Mouse (Mus musculus) forebrain, embryonic 11.5 days (tissue): ENCODE measurements at regions not wholly inside any gene's neighbourhood (a gene's known extent, or its start where the extent isn't known, plus 50 kb on each side); places are given as distances from the start of the nearest gene placed in this dataset.

ENCODE experiments used
- ATAC-seq: fragments of 200-750 bp; cut with Nextera tagmentation; replicated peaks from 2 replicates; pipeline ENCODE4 v1.8.0; 2017; ENCODE audit warnings: moderate TSS enrichment; ENCODE audit not compliant: low FRiP score
- DNase-seq: peaks from one replicate; pipeline ENCODE4 v3.0.0-alpha.2; 2017; ENCODE audit warnings: low spot score
- H3K27ac ChIP-seq: fragments of 300-500 bp; sonication (generic); 2 replicates; pipeline ENCODE4 v1.5.1; 2014; ENCODE audit warnings: low read depth, low read length
- H3K27me3 ChIP-seq: fragments of 300-500 bp; sonication (generic); 2 replicates; pipeline ENCODE4 v1.6.1; 2014; ENCODE audit warnings: mild to moderate bottlenecking, low read length, mixed read lengths; ENCODE audit not compliant: control insufficient read depth, insufficient read depth
- H3K36me3 ChIP-seq: fragments of 300-500 bp; sonication (generic); 2 replicates; pipeline ENCODE4 v1.6.1; 2014; ENCODE audit warnings: mild to moderate bottlenecking, low read length, moderate library complexity, mixed read lengths; ENCODE audit not compliant: control insufficient read depth, insufficient read depth
- H3K4me1 ChIP-seq: fragments of 300-500 bp; sonication (generic); replicated peaks from 2 replicates; pipeline ENCODE4 v1.6.1; 2014; ENCODE audit warnings: low read length, mixed read lengths; ENCODE audit not compliant: control insufficient read depth, insufficient read depth
- H3K4me2 ChIP-seq: fragments of 300-500 bp; sonication (generic); 2 replicates; pipeline ENCODE4 v1.6.1; 2014; ENCODE audit warnings: low read depth, mild to moderate bottlenecking, low read length, moderate library complexity, mixed read lengths; ENCODE audit not compliant: severe bottlenecking
- H3K4me3 ChIP-seq: fragments of 300-500 bp; sonication (generic); 2 replicates; pipeline ENCODE4 v1.5.1; 2014; ENCODE audit warnings: low read depth, low read length
- H3K9ac ChIP-seq: fragments of 300-500 bp; sonication (generic); 2 replicates; pipeline ENCODE4 v1.6.1; 2014; ENCODE audit warnings: low read length
- H3K9me3 ChIP-seq: fragments of 300-500 bp; sonication (generic); 2 replicates; pipeline ENCODE4 v1.6.1; 2016; ENCODE audit warnings: low read length, mixed read lengths; ENCODE audit not compliant: control insufficient read depth
- WGBS: fragments of 180-500 bp; shearing (Covaris S2); extraction: QIAGEN DNeasy Blood & Tissue Kit; methylation state at CpG from one replicate; pipeline ENCODE4 v1.1.7; 2014; 5-methylcytosine and 5-hydroxymethylcytosine counted together

GRCm38 (mm10) chr5:91721231-91722096, 204.0 kb downstream of the Parm1 start:
- 86% methylated on average over 9 of the region's 9 CpGs for WGBS
- H3K9ac ChIP-seq, result no peak overlapping the region
- DNase-seq (no peak), ATAC-seq (no peak)
- no peaks in the 10 kb centered on the region for H3K9me3 ChIP-seq
- H3K4me2 ChIP-seq, result no peak overlapping the region
- H3K27me3 ChIP-seq, result no peaks in the 10 kb centered on the region
- no peak overlapping the region for H3K27ac ChIP-seq
- H3K36me3 ChIP-seq, result no peaks in the 10 kb centered on the region
- peaks cover 4% of the 10 kb centered on the region; the same call in 1 of the 2 replicates for H3K4me1 ChIP-seq
- no peak overlapping the region for H3K4me3 ChIP-seq

- no peak overlapping the region for H3K4me3 ChIP-seq
- DNase-seq (no peak), ATAC-seq (no peak)
- H3K9me3 ChIP-seq, result no peaks in the 10 kb centered on the region
- H3K36me3 ChIP-seq, result no peaks in the 10 kb centered on the region
- no peaks in the 10 kb centered on the region for H3K27me3 ChIP-seq
- no peaks in the 10 kb centered on the region for H3K4me1 ChIP-seq
- no peak overlapping the region for H3K4me2 ChIP-seq
- no peak overlapping the region for H3K27ac ChIP-seq
- 34% methylated on average over 8 of the region's 8 CpGs for WGBS
- H3K9ac ChIP-seq, result no peak overlapping the region
Observed at GRCm38 (mm10) chr5:91713020-91713419, 195.6 kb downstream of the Parm1 start.

- no peak overlapping the region for H3K4me2 ChIP-seq
- H3K9ac ChIP-seq, result no peak overlapping the region
- DNase-seq, result no peak
- ATAC-seq, result no peak
- WGBS, result 88% methylated on average over 1 of the region's 1 CpGs
- H3K36me3 ChIP-seq, result no peaks in the 10 kb centered on the region
- H3K9me3 ChIP-seq, result no peaks in the 10 kb centered on the region
- H3K27me3 ChIP-seq, result no peaks in the 10 kb centered on the region
- no peaks in the 10 kb centered on the region for H3K4me1 ChIP-seq
- H3K27ac ChIP-seq, result no peak overlapping the region
- H3K4me3 ChIP-seq, result no peak overlapping the region
Observed at GRCm38 (mm10) chr5:91709494-91710286, 192.3 kb downstream of the Parm1 start.

GRCm38 (mm10) chr5:91708149-91708548, 190.7 kb downstream of the Parm1 start:
- H3K4me1 ChIP-seq, result no peaks in the 10 kb centered on the region
- no peak overlapping the region for H3K4me3 ChIP-seq
- no peak overlapping the region for H3K27ac ChIP-seq
- no peak for DNase-seq
- H3K36me3 ChIP-seq, result no peaks in the 10 kb centered on the region
- no peak overlapping the region for H3K4me2 ChIP-seq
- H3K27me3 ChIP-seq, result no peaks in the 10 kb centered on the region
- WGBS, result 90% methylated on average over 6 of the region's 6 CpGs
- no peak for ATAC-seq
- no peaks in the 10 kb centered on the region for H3K9me3 ChIP-seq
- H3K9ac ChIP-seq, result no peak overlapping the region

GRCm38 (mm10) chr5:91697075-91697474, 179.7 kb downstream of the Parm1 start:
- Histone ChIP-seq H3K27me3 (no peaks in the 10 kb centered on the region), H3K4me2 (no peak overlapping the region)

GRCm38 (mm10) chr5:91696532-91696931, 179.1 kb downstream of the Parm1 start:
- Histone ChIP-seq H3K9ac (no peak overlapping the region), H3K4me2 (no peak overlapping the region), H3K4me1 (peaks cover 3% of the 10 kb centered on the region; the same call in 1 of the 2 replicates), H3K27me3 (no peaks in the 10 kb centered on the region), H3K36me3 (no peaks in the 10 kb centered on the region), H3K27ac (no peak overlapping the region), H3K4me3 (no peak overlapping the region), H3K9me3 (no peaks in the 10 kb centered on the region)
- ATAC-seq (no peak), DNase-seq (no peak)
- WGBS, result 85% methylated on average over 6 of the region's 6 CpGs

More at GRCm38 (mm10) chr5:91697075-91697474, 179.7 kb downstream of the Parm1 start:
- H3K9ac ChIP-seq, result no peak overlapping the region
- H3K4me3 ChIP-seq, result no peak overlapping the region
- 85% methylated on average over 6 of the region's 6 CpGs for whole genome bisulfite sequencing
- peaks cover 2% of the 10 kb centered on the region; the same call in 1 of the 2 replicates for H3K4me1 ChIP-seq
- no peak overlapping the region for H3K27ac ChIP-seq
- no peaks in the 10 kb centered on the region for H3K36me3 ChIP-seq
- ATAC-seq (no peak), DNase-seq (no peak)
- no peaks in the 10 kb centered on the region for H3K9me3 ChIP-seq

GRCm38 (mm10) chr5:91695632-91696031, 178.2 kb downstream of the Parm1 start:
- ATAC-seq (no peak), DNase-seq (no peak)
- H3K4me2 ChIP-seq, result no peak overlapping the region
- H3K9me3 ChIP-seq, result no peaks in the 10 kb centered on the region
- no peak overlapping the region for H3K9ac ChIP-seq
- 87% methylated on average over 3 of the region's 3 CpGs for WGBS
- peaks cover 3% of the 10 kb centered on the region; the same call in 1 of the 2 replicates for H3K4me1 ChIP-seq
- H3K27me3 ChIP-seq, result no peaks in the 10 kb centered on the region
- H3K4me3 ChIP-seq, result no peak overlapping the region
- H3K27ac ChIP-seq, result no peak overlapping the region
- no peaks in the 10 kb centered on the region for H3K36me3 ChIP-seq

- H3K4me2 ChIP-seq, result no peak overlapping the region
- H3K9ac ChIP-seq, result no peak overlapping the region
- H3K9me3 ChIP-seq, result no peaks in the 10 kb centered on the region
- H3K36me3 ChIP-seq, result no peaks in the 10 kb centered on the region
- H3K27ac ChIP-seq, result no peak overlapping the region
- no peak for DNase-seq
- no peaks in the 10 kb centered on the region for H3K27me3 ChIP-seq
- peaks cover 3% of the 10 kb centered on the region; the same call in 1 of the 2 replicates for H3K4me1 ChIP-seq
- ATAC-seq, result no peak
- 89% methylated on average over 11 of the region's 11 CpGs for WGBS
- no peak overlapping the region for H3K4me3 ChIP-seq
Observed at GRCm38 (mm10) chr5:91693277-91693676, 175.9 kb downstream of the Parm1 start.
